Mouse (Mus musculus) cerebellum, postnatal 4 days (tissue): ENCODE data around the gene Lum.

Experiments
- DNase-seq, 2 experiments: peaks; one replicate each; pipeline ENCODE4 v3.0.0; 2022; ENCODE audit warnings: low spot score in 2 of 2, mixed read lengths in 1 of 2

Gene Lum

DNA sequence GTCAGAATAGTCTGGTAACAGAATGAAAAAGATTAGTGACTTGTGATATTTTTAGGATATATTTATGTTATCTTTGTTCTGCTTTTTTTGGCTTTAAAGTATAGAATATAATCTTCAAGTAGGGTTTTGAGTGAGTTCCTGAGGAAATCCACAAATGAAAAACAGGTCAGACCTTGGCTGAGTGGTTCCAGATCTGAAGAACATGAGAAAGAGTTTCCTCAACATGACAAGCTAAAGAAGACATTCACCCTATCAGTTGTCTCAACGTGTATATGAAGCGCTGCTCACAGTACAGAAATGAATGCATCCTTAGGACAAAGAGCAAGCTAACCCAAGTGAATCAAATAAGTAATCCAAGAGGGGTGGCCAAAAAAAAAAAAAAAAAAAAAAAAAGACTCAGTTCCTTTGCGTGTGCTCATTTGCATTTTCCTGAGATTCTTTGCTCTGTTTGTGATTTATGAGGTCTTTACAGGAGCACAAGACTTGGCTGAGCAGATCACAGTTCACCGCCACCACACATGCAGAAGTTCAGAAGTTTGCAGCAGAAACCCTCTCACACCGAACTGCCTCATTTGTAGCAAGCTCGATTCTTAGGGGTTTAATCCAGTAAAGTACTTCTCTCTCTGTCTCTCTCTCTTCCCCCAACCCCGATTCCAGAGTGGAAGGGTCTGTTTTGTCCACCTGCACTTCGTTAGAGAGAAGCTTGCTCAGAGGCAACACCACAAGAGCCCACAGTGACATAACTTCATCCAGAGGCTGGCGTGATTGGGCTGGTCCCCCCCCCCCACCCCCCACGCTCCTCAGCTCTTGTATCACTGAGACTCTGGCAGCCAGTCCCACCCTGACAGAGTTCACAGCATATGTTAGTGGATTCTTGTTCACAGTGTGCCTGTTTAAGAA is at the start of gene Lum:
TSS of gene Lum (plus strand) at position 172 of the 900 bp plus-strand sequence.
- no peak for DNase-seq

DNA sequence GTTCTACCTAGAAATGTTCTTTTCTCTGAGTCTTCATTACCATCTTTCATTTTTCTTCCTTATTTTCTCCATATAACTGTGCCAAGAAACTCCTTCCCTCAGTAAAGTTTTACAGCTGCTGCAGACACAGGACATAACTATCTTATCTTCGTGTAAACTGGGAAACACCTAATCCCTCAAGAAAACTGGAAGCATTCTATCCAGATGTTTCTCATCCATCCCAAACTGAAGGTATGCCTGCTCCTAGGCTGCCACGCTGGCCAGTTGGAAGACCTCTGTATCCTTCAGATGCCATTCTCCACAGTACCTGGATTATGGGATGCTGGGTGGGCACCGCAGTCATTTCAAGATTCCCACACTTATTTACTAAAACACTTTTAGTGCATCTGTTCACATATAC is 41.6 kb upstream of the Lum start:
- no peak for DNase-seq

DNA sequence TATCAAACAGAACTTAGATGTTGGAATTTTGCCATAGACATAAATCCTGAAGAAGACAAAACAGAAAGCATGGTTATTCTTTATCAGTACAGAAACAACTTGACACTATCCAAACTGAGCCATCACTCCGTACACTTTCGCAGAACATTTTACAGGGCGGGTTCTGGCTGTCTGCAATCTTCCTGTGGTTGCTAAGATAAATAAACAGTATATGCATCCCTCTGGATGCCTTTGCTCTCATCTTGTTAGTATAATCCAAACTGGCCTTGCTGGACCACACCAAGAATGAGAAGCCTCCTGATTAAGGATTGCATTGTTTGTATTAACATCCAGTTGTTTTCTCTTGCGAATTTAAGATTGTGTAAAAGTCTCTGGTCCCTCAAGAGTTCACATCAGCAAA is 29.2 kb upstream of the Lum start:
- DNase-seq = no peak

DNA sequence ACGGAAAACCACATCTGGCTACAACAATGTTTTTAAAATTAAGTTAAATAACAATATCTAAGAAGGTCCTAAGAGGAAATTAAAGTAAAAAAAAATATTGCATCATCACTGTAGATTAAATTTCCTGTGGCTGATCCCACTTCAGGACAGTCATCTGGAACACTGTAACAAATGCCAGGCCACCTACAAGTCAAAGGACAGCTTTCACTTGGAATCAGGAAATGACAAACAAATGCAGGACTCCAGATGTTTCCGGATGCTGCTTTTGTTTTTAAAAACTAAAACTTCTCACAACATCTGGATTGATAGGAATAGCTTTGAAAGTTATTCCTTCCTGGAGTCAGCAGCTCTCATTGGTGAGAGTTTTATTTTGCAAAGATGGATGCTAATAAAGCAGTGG is 28.0 kb upstream of the Lum start:
- no peak for DNase-seq

DNA sequence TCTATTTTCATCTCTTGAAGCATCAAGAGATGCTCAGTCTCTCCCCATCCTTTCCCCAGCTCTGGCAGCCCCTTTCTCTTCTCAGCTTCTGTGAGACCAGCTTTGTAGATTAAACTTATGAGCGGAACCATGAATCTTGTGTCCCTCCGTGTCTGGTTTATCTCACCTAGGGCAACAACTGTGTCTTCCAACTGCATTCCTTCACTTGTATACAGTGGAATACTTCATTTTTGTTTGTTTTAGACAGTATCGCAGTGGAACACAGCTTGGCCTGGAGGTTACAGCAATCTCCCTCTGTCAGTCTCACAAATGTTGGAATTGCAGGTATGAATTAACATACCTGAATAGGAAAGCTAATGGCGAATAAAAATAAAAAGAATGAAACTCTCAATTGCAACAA is 26.7 kb upstream of the Lum start:
- DNase-seq = no peak

DNA sequence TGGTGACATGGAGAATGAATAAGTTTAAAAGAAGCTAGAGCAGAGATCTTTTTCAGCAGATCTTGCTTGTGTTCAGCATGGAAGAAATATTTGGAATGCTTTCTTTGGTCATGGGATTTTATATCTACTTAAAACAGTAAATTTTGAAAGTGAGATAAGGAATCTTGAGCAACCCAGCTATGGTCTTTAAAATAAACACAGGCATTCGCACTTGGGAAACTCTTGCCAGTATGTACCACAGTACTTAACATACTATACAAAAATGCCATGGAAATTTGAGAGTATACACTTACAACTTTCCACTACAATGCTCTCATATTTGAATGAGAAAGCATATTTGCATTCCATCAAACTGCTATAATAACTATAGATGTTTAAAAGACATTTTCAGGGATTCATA is 17.2 kb upstream of the Lum start:
- no peak for DNase-seq

DNA sequence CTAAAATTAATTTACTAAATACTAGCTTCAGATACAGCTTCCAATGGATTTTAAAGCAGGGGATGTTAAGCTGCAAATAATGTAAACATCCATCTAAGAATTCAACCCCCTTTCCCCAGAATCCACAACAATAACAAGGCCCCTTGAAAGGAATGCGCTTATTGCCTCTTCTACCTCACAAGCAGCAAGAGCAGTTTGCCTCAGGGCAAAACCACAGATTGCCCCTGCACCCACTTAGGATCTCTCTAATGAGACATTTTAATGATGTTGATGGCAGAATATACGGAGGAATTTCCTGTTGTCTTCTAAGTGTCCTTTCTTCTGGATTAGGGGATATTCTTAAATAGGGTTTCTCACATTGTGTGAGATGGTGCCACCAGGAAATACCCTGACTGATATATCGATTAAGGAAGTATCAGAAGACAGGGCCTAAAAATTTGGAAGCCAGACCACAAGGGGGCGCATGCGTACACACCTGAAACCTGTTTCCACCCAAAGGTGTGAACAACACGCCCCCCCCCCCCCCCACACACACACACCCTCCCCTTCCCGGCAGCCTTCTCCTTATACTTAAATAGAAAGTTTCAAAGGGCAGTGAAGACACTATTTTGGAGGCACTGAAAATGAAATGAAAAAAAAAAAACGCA is 2.7 kb downstream of the Lum start:
- DNase-seq = no peak

DNA sequence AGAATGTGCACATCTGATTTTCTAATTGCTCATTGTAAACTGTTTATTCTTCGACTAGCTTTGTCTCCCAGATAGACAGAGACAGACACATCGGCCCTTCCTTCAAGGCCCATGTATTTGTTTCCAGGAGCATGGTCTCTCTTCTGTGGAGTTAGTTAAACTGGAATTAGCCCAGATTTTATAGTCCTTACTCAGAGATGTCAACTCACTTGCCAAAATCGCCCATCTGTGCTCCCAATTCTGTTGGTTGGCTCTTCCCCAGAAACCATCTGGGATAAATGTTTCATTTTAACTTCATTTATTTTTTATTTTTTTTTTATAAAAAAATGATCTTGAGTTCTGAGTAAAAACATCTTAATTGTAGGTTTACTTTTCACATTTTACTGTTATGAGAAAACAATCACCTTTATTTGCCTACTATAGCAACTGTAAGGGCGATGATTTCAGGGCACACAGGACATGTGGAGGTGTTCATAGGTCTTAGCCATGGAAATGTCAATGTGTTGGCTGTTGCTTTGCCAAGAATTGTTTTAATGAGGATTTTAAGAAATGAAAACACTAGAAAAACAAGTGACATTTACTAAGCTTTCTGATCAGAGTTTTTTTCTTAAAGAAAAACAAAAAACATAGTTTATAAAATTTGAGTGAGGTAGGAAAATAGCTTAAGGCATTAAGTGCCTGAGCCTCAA is 17.8 kb downstream of the Lum start:
- DNase-seq = no peak

DNA sequence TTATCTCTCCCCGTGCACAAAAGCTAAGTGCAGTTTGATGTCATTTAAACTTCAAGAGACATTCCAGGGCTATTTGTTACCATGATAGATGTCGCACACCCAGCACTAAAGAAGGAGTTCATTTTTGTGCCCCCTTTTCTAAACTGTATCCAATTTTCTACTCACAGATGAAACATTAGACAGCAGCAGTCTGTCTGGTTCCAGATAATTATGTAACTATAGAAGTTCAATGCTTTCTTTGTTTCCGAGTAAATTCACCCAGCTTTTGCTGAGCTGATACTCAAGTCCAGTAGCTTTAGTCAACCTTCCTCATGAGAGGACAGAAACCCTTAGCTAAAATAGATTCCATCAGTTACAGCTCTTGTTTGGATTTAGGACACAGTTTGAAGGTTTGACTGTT is 19.2 kb downstream of the Lum start:
- DNase-seq = no peak

DNA sequence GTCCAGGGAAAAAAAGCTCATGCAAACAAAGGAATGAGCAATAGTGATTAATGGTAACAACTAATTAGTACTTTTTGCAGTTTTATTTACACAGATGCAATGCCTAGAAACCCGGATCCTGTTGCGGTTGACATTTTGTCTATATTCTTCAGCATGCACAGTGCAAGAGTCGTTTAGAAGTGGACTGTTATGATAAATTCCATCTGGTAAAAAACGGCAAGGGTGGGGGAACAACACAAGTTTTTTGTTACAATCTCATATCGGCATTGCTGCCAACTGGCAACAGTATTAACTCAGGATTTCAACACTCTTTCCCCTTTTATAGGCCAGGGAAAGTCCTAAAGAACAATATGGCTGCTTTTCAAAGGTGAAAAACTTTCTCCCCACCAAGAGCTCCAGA is 22.2 kb downstream of the Lum start:
- no peak for DNase-seq

DNA sequence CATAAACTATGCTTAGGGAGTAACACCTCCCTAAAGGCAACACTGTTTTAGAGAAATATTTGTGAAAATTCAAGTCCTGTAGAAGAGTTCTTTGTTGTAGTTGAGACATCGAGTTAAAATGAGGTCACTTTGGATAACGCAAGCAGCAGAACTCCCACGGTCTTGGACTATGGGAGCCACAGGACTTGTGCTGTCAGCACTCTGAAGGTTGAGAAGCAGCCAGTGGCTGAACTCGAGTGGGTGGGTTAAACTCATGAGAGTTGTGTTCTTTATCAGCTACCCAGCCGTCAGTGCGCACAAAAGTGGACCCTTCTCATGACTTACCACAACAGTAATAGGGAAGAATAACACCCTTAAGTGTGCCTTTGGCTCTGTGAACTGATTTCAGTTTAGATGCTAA is 24.6 kb downstream of the Lum start:
- DNase-seq = no peak

DNA sequence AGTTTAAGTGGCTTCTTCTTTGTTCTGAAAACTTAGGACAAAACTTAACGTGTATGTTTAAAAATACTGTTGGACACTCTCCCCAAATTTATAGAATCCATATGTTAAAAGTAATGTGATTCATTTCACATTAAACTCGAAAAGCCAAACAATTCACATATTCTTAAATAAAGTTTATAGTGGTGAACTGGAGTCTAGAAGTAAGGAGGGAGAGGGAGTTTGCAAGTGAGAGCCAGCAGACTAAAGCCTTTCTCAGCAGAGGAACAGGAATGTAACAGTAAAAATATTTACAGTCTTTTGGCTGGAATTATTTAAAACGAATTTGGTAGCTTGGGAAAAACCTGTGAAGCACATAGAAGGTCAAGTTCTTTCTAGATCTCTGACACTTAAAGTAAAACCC is 26.1 kb downstream of the Lum start:
- no peak for DNase-seq

DNA sequence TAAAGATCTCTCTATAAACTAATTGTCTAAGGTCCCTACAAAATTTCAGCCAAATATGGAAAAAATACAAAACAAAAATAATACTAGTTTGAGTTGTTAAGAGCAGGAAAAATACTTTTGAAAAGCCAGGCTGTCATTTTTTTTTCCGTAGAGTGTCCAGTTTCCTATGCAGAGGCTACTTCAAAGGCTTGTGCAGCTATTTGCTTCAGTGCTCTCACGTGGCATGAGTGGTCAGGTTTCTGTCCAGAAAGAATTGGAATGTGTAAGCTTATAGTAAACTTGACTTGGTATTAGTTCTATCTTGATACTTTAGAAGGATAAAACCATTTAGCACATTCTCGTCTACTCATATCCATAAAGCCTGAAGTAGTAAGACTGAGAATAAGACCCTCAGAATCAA is 26.8 kb downstream of the Lum start:
- no peak for DNase-seq

DNA sequence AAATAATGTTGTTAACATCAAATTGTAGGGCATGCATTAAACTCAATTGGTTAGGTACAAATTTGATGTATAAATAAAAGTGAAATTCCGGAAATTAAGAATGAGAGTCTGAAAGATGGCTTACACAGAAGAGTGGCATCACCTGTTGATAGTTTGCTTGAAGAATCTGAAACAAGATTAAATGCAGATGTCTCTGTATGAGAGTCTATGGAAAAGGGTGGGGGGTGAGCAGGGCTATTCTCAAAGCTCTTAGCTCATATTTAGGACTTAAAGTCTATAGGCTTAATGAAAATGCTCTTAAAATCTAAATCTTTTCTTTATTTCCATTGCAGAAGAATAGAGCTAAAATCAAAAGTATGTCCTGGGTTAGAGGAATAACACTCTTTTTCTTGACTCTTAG is 30.8 kb downstream of the Lum start:
- no peak for DNase-seq

DNA sequence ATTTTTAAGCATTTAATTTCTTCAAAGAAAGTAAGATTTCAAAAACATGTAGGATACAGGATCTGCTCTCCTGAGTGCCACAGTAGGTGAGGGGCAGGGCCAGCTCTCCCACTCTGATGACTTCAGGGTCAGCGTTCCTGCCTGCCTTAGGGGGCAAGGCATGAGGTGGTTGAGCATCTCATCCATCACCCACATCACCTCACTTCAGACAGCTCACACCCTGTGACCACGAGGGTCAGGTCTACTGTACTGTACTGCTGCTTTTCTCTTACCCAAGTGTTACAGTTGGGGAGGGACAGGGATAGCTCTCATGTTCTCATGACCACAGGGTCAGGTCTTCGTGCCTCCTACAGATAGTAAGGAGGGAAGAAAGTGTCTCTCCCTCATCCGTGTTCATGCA is 36.8 kb downstream of the Lum start:
- no peak for DNase-seq

DNA sequence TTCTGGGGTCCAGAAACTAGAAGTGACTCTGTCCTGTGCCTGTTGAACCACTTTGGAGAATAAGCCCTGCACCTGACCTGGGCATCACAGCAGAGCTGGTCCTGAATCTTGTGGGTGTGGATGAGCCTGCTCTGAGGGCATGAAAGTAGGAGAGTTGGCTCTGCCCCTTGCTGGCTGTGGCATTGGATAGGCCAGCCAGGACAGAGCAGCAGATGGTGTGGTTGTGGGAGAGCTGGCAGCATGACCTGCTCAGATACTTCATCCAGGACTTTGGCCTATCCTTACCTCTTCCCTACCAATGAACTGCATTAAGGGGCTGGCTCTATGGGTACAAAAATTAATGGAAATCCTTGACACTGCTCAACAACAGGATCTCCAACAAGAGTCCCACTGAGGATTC is 38.3 kb downstream of the Lum start:
- no peak for DNase-seq

DNA sequence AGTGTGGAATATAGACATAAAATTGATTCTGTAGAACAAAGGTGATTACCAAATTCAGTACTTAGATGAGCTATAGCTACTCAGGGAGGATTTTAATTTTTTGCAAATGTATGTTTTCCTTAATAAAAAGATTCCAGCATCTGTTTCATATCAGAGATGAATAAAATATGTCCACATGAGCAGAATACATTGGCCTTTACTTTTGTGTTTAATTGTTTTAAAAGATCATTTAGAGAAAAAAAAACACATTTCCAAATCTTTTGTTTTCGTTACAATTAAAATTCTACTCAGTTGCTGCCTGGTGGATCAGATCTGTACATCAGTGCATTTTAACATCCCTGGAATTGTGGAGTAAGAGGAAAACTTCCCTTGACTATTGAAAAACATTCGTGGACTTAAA is 41.7 kb downstream of the Lum start, which contains the start of gene Kera:
TSS of gene Kera (plus strand) at position 301 of the 400 bp plus-strand sequence.
- no peak for DNase-seq
